Mouse (Mus musculus): Measurements from ENCODE around the gene Gm9495. TPM values are rescaled to one million over a fixed set of nuclear protein-coding genes. Genes with fewer than 3 reads are reported as not detected.

The Gm9495 gene
- polyA plus RNA-seq (2012; rRNA removed) = 0.02 TPM in 2 replicates

DNA sequence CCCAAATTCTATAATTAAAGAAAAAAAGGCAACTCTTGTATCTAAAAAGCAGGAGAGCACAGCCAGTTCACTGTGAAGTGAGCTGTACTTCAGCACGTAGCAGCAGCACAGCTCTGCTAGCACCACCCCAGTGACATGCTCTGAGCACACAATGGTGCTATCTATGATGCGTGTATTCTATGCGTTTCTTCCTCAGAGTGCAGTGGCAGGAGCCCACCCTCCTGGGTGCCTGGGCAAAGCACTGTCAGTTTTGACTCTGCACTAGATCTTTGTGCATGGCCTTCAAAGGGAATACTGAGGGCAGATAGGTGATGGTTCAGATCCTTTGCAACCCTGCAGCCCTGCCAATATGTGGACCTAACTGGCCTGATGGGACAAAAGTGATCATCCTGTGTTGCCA is at the start of gene Gm9495:
TSS of gene Gm9495 (minus strand) at position 101 of the 400 bp plus-strand sequence.

Other genes with a start within 250 kb of the Gm9495 start
- gene Zfp930, start 244.5 kb downstream of the Gm9495 start, polyA plus RNA-seq (2012; rRNA removed) = 7.5 and 16.4 TPM in 2 replicates
- 7.4 and 7.9 TPM in 2 replicates for gene D130040H23Rik, start 182.5 kb downstream of the Gm9495 start, polyA plus RNA-seq (2012; rRNA removed)
- gene Gm7697, start 69.4 kb upstream of the Gm9495 start, polyA plus RNA-seq (2012; rRNA removed) = not detected in 2 replicates
- gene Zfp868, start 172.0 kb upstream of the Gm9495 start, polyA plus RNA-seq (2012; rRNA removed) = 21.8 and 24.9 TPM in 2 replicates
- 1.3 and 2.7 TPM in 2 replicates for gene Zfp964, start 200.9 kb upstream of the Gm9495 start, polyA plus RNA-seq (2012; rRNA removed)